Mouse (Mus musculus): ENCODE results near the gene Itpkb. TPM values are rescaled to one million over a fixed set of nuclear protein-coding genes. Genes with fewer than 3 reads are reported as not detected.

Itpkb gene
- polyA plus RNA-seq, 1 experiment from 2014 or later, result 1.4 TPM

DNA sequence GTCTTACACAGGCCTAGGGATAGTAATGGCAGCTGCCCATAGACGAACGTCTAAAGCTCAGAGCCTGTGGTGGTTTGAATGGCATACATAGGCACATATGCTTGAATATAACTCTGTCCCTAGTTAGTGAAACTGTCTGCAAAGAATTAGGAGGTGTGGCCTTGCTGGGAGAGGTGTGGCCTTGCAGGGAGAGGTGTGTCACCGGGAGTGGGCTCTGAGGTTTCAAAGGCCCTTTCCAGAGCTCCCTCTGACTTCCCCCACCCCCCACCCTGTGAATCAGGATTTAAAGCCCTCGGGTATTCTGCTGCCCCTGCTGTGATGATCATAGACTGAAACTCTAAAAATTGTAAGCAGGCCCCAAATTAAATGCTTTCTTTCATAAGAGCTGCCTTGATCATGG, 29.3 kb upstream of the Itpkb start:
- no peaks in the 10 kb centered on the region for H3K9me3 ChIP-seq (ENCODE audit: low read length)
- WGBS (ENCODE audit: insufficient replicate concordance), result 40% methylated on average over 4 of the region's 4 CpGs
- H3K9ac ChIP-seq (replicated peaks), result no peak overlapping the region
- H3K27ac ChIP-seq (ENCODE audit: low read depth), result no peak overlapping the region
- no peaks in the 10 kb centered on the region for H3K36me3 ChIP-seq (replicated peaks; ENCODE audit: insufficient read depth, low read length)
- peaks cover 23% of the 10 kb centered on the region for H3K4me1 ChIP-seq (ENCODE audit: insufficient read depth)
- no peak overlapping the region for H3K4me3 ChIP-seq (ENCODE audit: low read depth, low read length)
- H3K4me2 ChIP-seq (ENCODE audit: low read depth, low read length), result no peak overlapping the region
- H3K27me3 ChIP-seq (ENCODE audit: insufficient read depth, low read length), result no peaks in the 10 kb centered on the region
- ATAC-seq, result no peak
- DNase-seq, result no peak
- TF ChIP-seq EP300 (IDR thresholded peaks at IDR 0.05; ENCODE audit: low read depth), result no peak
- no peak for TF ChIP-seq CTCF (IDR thresholded peaks at IDR 0.05; ENCODE audit: low read depth)

DNA sequence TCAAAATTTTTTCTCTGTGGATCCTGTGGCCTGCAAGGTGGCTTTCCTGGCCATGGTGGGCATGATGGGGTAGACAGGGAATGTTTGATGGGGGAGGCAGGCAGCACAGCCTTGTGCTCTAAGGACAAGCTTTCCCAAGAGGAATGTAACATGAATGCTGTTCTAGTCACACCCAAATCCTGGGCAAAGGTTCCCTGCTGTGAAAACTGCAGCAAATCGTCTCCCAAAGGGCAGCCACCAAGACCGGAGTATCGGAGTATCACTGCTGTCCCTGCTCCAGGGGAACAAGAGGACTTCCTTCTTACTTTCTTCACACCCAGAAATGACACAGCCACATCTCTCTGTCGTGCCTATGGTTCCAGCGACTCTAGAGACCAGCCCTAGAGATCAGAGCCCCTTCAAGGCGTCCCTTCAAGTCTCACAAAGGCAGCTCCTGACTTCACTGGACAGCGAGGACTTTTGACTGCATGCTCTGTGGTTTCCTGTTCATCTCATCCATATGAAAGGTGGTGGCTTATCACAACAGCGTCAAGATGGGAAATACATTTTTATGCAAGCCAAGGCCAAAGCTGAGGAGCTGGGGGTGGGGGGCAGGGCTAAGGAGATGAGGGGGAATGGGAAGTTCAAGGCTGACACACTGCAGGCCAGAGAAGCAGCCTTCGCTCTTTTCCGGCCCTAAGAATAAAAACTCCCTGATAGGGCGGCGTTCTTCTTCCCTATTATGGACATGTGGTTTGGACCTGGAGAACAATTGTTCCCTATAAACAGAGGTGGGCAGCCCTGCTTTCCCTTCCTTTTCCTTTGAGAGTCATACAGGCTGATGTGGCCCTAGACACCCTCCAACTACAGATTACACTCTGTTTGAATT, 27.8 kb upstream of the Itpkb start:
- TF ChIP-seq CTCF (IDR thresholded peaks at IDR 0.05; ENCODE audit: low read depth) (no peak), EP300 (IDR thresholded peaks at IDR 0.05; ENCODE audit: low read depth) (peak; percentile 29; the same call in 1 of the 2 replicates)
- H3K9me3 ChIP-seq (ENCODE audit: low read length), result no peaks in the 10 kb centered on the region
- peak overlapping the region; percentile 41 for H3K27ac ChIP-seq (ENCODE audit: low read depth)
- no peaks in the 10 kb centered on the region for H3K36me3 ChIP-seq (replicated peaks; ENCODE audit: insufficient read depth, low read length)
- H3K4me1 ChIP-seq (ENCODE audit: insufficient read depth), result peaks cover 19% of the 10 kb centered on the region
- no peak overlapping the region for H3K4me3 ChIP-seq (ENCODE audit: low read depth, low read length)
- peak; percentile 58 for ATAC-seq
- H3K27me3 ChIP-seq (ENCODE audit: insufficient read depth, low read length), result no peaks in the 10 kb centered on the region
- H3K4me2 ChIP-seq (ENCODE audit: low read depth, low read length), result no peak overlapping the region
- H3K9ac ChIP-seq (replicated peaks), result no peak overlapping the region
- no peak for DNase-seq
- 29% methylated on average over 12 of the region's 12 CpGs for WGBS (ENCODE audit: insufficient replicate concordance)

DNA sequence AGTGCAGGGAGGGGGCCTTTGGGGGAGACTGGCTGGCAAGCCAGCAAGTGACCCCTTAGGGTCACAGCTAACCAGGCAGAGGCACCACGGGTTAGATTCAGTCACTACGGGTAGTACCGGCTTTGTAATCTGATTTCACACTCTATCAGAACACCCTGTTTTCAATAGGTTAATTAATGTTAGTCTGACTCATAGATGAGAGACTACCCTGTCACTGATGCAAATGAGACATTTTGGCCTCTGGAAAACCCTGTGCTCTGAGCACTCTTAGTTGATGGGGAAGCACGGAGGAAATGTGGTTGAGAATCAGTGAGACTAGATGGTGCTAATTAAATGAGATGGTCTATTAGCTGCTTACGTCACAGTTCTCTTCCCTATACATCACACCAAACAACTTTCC, 26.7 kb upstream of the Itpkb start:
- no peak for ATAC-seq
- Histone ChIP-seq H3K4me3 (ENCODE audit: low read depth, low read length) (no peak overlapping the region), H3K4me2 (ENCODE audit: low read depth, low read length) (no peak overlapping the region), H3K27me3 (ENCODE audit: insufficient read depth, low read length) (no peaks in the 10 kb centered on the region), H3K27ac (ENCODE audit: low read depth) (0 out of 2 replicates have a peak overlapping the region, but pooled peaks have one; percentile 41), H3K4me1 (ENCODE audit: insufficient read depth) (peaks cover 19% of the 10 kb centered on the region), H3K36me3 (replicated peaks; ENCODE audit: insufficient read depth, low read length) (no peaks in the 10 kb centered on the region), H3K9ac (replicated peaks) (no peak overlapping the region), H3K9me3 (ENCODE audit: low read length) (no peaks in the 10 kb centered on the region)
- WGBS (ENCODE audit: insufficient replicate concordance), result 74% methylated on average over 5 of the region's 5 CpGs
- no peak for DNase-seq
- no peak for TF ChIP-seq EP300 (IDR thresholded peaks at IDR 0.05; ENCODE audit: low read depth)
- TF ChIP-seq CTCF (IDR thresholded peaks at IDR 0.05; ENCODE audit: low read depth), result no peak

DNA sequence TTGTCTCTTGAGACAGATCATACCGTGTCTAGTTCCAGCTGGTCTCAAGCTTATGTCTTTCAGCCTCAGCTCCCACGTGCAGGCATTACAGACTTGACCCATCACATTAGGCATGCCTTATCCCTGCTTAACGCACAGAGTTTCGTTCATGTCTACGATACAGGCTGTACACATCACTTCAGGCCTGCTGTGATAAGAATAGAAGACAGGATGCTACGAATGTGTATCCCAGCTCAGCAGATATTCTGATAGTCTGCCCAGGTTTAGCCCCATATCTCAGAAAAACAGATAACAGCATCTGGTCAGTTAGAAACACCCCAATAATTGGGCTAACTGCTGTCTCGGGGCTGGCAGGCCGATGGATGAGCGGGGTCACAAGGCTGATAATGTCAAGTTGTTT, 23.4 kb upstream of the Itpkb start:
- H3K9ac ChIP-seq (replicated peaks), result no peak overlapping the region
- peaks cover 5% of the 10 kb centered on the region for H3K4me1 ChIP-seq (ENCODE audit: insufficient read depth)
- WGBS (ENCODE audit: insufficient replicate concordance), result 47% methylated on average over 9 of the region's 9 CpGs
- H3K9me3 ChIP-seq (ENCODE audit: low read length), result no peaks in the 10 kb centered on the region
- H3K4me3 ChIP-seq (ENCODE audit: low read depth, low read length), result no peak overlapping the region
- DNase-seq (no peak), ATAC-seq (no peak)
- H3K27ac ChIP-seq (ENCODE audit: low read depth), result no peak overlapping the region
- H3K4me2 ChIP-seq (ENCODE audit: low read depth, low read length), result no peak overlapping the region
- no peaks in the 10 kb centered on the region for H3K27me3 ChIP-seq (ENCODE audit: insufficient read depth, low read length)
- H3K36me3 ChIP-seq (replicated peaks; ENCODE audit: insufficient read depth, low read length), result no peaks in the 10 kb centered on the region
- TF ChIP-seq EP300 (IDR thresholded peaks at IDR 0.05; ENCODE audit: low read depth) (peak; percentile 55), CTCF (IDR thresholded peaks at IDR 0.05; ENCODE audit: low read depth) (no peak)

DNA sequence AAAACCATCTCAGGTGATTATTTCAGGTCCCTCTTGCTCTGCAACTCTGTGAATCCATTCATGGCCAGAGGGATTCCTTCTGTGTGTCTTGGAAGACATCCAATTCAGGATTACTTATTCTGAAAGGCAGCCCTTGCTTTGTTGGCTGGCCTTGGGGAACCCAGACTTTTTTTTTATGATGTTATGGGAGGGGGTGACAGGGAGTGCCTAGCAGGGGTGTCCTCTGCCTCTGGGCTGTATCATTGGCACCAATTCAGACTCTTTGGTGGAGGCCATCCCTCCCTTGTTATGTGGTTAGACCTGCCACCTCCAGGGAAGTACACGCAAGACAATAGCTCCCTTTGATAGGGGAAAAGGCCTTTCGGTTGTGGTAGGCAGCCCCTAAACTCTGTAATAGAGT, 22.6 kb upstream of the Itpkb start:
- Histone ChIP-seq H3K9me3 (ENCODE audit: low read length) (no peaks in the 10 kb centered on the region), H3K4me2 (ENCODE audit: low read depth, low read length) (no peak overlapping the region), H3K27ac (ENCODE audit: low read depth) (no peak overlapping the region), H3K36me3 (replicated peaks; ENCODE audit: insufficient read depth, low read length) (no peaks in the 10 kb centered on the region), H3K4me1 (ENCODE audit: insufficient read depth) (no peaks in the 10 kb centered on the region; the same call in 1 of the 2 replicates), H3K27me3 (ENCODE audit: insufficient read depth, low read length) (no peaks in the 10 kb centered on the region), H3K9ac (replicated peaks) (no peak overlapping the region), H3K4me3 (ENCODE audit: low read depth, low read length) (no peak overlapping the region)
- DNase-seq, result no peak
- no peak for TF ChIP-seq EP300 (IDR thresholded peaks at IDR 0.05; ENCODE audit: low read depth)
- TF ChIP-seq CTCF (IDR thresholded peaks at IDR 0.05; ENCODE audit: low read depth), result no peak
- 45% methylated on average over 2 of the region's 2 CpGs for whole genome bisulfite sequencing (ENCODE audit: insufficient replicate concordance)
- ATAC-seq, result no peak

DNA sequence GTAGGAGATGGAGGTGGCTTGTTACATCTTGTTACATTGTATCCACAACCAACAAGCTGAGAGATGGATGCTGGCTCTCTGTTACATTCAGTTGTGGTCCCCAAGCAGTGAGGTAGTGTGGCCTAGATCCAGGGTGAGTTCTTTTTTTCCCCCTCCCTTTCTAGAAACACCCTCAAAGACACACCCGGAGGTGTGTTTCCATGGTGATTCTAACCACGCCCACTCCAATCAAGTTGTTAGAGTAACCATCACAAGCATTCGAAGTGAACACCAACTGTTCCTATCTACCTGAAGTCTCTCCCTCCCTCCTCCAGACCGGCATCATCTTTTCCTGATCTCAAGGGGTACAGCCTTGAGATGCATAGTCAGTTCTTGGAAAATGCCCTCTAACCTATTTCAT, 21.4 kb upstream of the Itpkb start:
- no peak for ATAC-seq
- no peak overlapping the region for H3K4me2 ChIP-seq (ENCODE audit: low read depth, low read length)
- DNase-seq, result no peak
- H3K4me1 ChIP-seq (ENCODE audit: insufficient read depth), result peaks cover 5% of the 10 kb centered on the region
- no peaks in the 10 kb centered on the region for H3K9me3 ChIP-seq (ENCODE audit: low read length)
- H3K27ac ChIP-seq (ENCODE audit: low read depth), result no peak overlapping the region
- no peak for TF ChIP-seq EP300 (IDR thresholded peaks at IDR 0.05; ENCODE audit: low read depth)
- no peak for TF ChIP-seq CTCF (IDR thresholded peaks at IDR 0.05; ENCODE audit: low read depth)
- H3K36me3 ChIP-seq (replicated peaks; ENCODE audit: insufficient read depth, low read length), result no peaks in the 10 kb centered on the region
- H3K4me3 ChIP-seq (ENCODE audit: low read depth, low read length), result no peak overlapping the region
- peaks cover 3% of the 10 kb centered on the region; the same call in 1 of the 2 replicates for H3K27me3 ChIP-seq (ENCODE audit: insufficient read depth, low read length)
- H3K9ac ChIP-seq (replicated peaks), result no peak overlapping the region
- 63% methylated on average over 4 of the region's 4 CpGs for WGBS (ENCODE audit: insufficient replicate concordance)
